Mouse (Mus musculus) stomach, embryonic 16.5 days (tissue): ENCODE results near the gene Tfr2. TPM values are rescaled to one million over a fixed set of nuclear protein-coding genes. Genes with fewer than 3 reads are reported as not detected.

Experiments
- ATAC-seq: fragments of 200-750 bp; cut with Nextera tagmentation; 2 replicates; pipeline ENCODE4 v1.8.0; 2017; ENCODE audit warnings: moderate number of reproducible peaks, moderate TSS enrichment; ENCODE audit not compliant: insufficient read depth, low FRiP score
- H3K27ac ChIP-seq: fragments of 300-500 bp; sonication (generic); 2 replicates; pipeline ENCODE4 v1.5.1; 2014; ENCODE audit warnings: low read length
- H3K27me3 ChIP-seq: fragments of 300-500 bp; sonication (generic); 2 replicates; pipeline ENCODE4 v1.6.1; 2014; ENCODE audit warnings: low read length, control low read depth, mixed read lengths; ENCODE audit not compliant: control insufficient read depth, insufficient read depth
- H3K36me3 ChIP-seq: fragments of 300-500 bp; sonication (generic); 2 replicates; pipeline ENCODE4 v1.6.1; 2014; ENCODE audit warnings: low read length; ENCODE audit not compliant: control insufficient read depth, insufficient read depth
- H3K4me1 ChIP-seq: fragments of 300-500 bp; sonication (generic); 2 replicates; pipeline ENCODE4 v1.6.1; 2014; ENCODE audit warnings: low read length, control low read depth, mixed read lengths; ENCODE audit not compliant: control insufficient read depth, insufficient read depth
- H3K4me2 ChIP-seq: fragments of 300-500 bp; sonication (generic); 2 replicates; pipeline ENCODE4 v1.6.1; 2014; ENCODE audit warnings: low read depth, low read length, mixed read lengths
- H3K4me3 ChIP-seq: fragments of 300-500 bp; sonication (generic); replicated peaks from 2 replicates; pipeline ENCODE4 v1.5.1; 2014; ENCODE audit warnings: mild to moderate bottlenecking, low read length
- H3K9ac ChIP-seq: fragments of 300-500 bp; sonication (generic); 2 replicates; pipeline ENCODE4 v1.6.1; 2014; ENCODE audit warnings: low read length
- H3K9me3 ChIP-seq: fragments of 300-500 bp; sonication (generic); replicated peaks from 2 replicates; pipeline ENCODE4 v1.6.1; 2016; ENCODE audit warnings: low read length, control low read depth; ENCODE audit not compliant: control insufficient read depth
- WGBS: fragments of 180-500 bp; shearing (Covaris S2); extraction: QIAGEN DNeasy Blood & Tissue Kit; methylation state at CpG from one replicate; pipeline ENCODE4 v1.1.7; 2014; 5-methylcytosine and 5-hydroxymethylcytosine counted together
- microRNA-seq: library from miRNA; unstranded; fragments of <30 nt; microRNA quantifications from one replicate; pipeline ENCODE4, GENCODE M21; 2016
- polyA plus RNA-seq: library from polyadenylated mRNA; unstranded; fragments of >200 nt; fragmentation: Nextera tagmentation; extraction: Ambion mirVana; gene quantifications from 2 replicates; pipeline ENCODE4 v1.2.1, GENCODE M21; 2015

Gene Tfr2
- polyA plus RNA-seq, 1 experiment from 2014 or later = 3.4 TPM

- Histone ChIP-seq H3K9ac (peak overlapping the region; percentile 76), H3K4me2 (peak overlapping the region; percentile 92), H3K27me3 (no peaks in the 10 kb centered on the region)
Measured at GRCm38 (mm10) chr5:137631591-137631990, 62.0 kb downstream of the Tfr2 start.

GRCm38 (mm10) chr5:137633397-137634084 lies 63.9 kb downstream of the Tfr2 start:
- Histone ChIP-seq H3K36me3 (peaks cover 11% of the 10 kb centered on the region), H3K4me2 (no peak overlapping the region), H3K4me3 (no peak overlapping the region), H3K9ac (peak overlapping the region; percentile 12), H3K27ac (no peak overlapping the region), H3K9me3 (no peaks in the 10 kb centered on the region), H3K4me1 (peaks cover 38% of the 10 kb centered on the region), H3K27me3 (no peaks in the 10 kb centered on the region)
- WGBS = 74% methylated on average over 12 of the region's 12 CpGs
- ATAC-seq = no peak

More at GRCm38 (mm10) chr5:137631591-137631990, 62.0 kb downstream of the Tfr2 start:
- peaks cover 42% of the 10 kb centered on the region for H3K4me1 ChIP-seq
- no peaks in the 10 kb centered on the region for H3K9me3 ChIP-seq
- H3K27ac ChIP-seq = peak overlapping the region; percentile 92
- no peaks in the 10 kb centered on the region for H3K36me3 ChIP-seq
- peak overlapping the region; percentile 66 for H3K4me3 ChIP-seq
- 46% methylated on average over 4 of the region's 4 CpGs for WGBS
- no peak for ATAC-seq

Small RNAs within 50 kb of the gene (microRNA-seq; reads per million reads assigned to microRNA genes)
- gene Mir6418 = not detected

Other genes starting within 250 kb of the Tfr2 start
- gene Slc12a9, start 236.2 kb upstream of the Tfr2 start, polyA plus RNA-seq = 12.6 and 13.7 TPM in 2 replicates
- gene Ephb4, start 219.7 kb upstream of the Tfr2 start, polyA plus RNA-seq = 31.3 and 31.6 TPM in 2 replicates
- 0.99 TPM in 2 replicates for gene Zan, start 92.8 kb upstream of the Tfr2 start, polyA plus RNA-seq
- gene Pop7, start 67.3 kb upstream of the Tfr2 start, polyA plus RNA-seq = 46.4 and 48.1 TPM in 2 replicates
- gene Gigyf1, start 51.3 kb upstream of the Tfr2 start, polyA plus RNA-seq = 7.7 and 9.0 TPM in 2 replicates
- gene Epo, start 36.6 kb upstream of the Tfr2 start, polyA plus RNA-seq = not detected in 2 replicates
- gene Gnb2, start 36.3 kb upstream of the Tfr2 start, polyA plus RNA-seq = 257 and 284 TPM in 2 replicates
- gene Actl6b, start 16.3 kb upstream of the Tfr2 start, polyA plus RNA-seq = 3.6 TPM in 2 replicates
- gene Mospd3, start 31.2 kb downstream of the Tfr2 start, polyA plus RNA-seq = 23.8 and 24.3 TPM in 2 replicates
- gene Pcolce, start 43.9 kb downstream of the Tfr2 start, polyA plus RNA-seq = 150 and 153 TPM in 2 replicates
- gene Fbxo24, start 59.2 kb downstream of the Tfr2 start, polyA plus RNA-seq = 0.09 and 0.27 TPM in 2 replicates
- 36.4 and 39.4 TPM in 2 replicates for gene Lrch4, start 59.3 kb downstream of the Tfr2 start, polyA plus RNA-seq
- 9.4 and 12.2 TPM in 2 replicates for gene Gm20605, start 59.3 kb downstream of the Tfr2 start, polyA plus RNA-seq
- 6.8 and 9.4 TPM in 2 replicates for gene Sap25, start 71.5 kb downstream of the Tfr2 start, polyA plus RNA-seq
- 0.14 and 0.19 TPM in 2 replicates for gene Irs3, start 75.9 kb downstream of the Tfr2 start, polyA plus RNA-seq
- 16.3 and 19.0 TPM in 2 replicates for gene Agfg2, start 114.9 kb downstream of the Tfr2 start, polyA plus RNA-seq
- 2.7 and 3.1 TPM in 2 replicates for gene Nyap1, start 171.8 kb downstream of the Tfr2 start, polyA plus RNA-seq
- 115 and 119 TPM in 2 replicates for gene Tsc22d4, start 175.9 kb downstream of the Tfr2 start, polyA plus RNA-seq
- 9.4 and 17.0 TPM in 2 replicates for gene Ppp1r35, start 209.0 kb downstream of the Tfr2 start, polyA plus RNA-seq
- 7.4 and 8.2 TPM in 2 replicates for gene Mepce, start 217.8 kb downstream of the Tfr2 start, polyA plus RNA-seq
- 15.4 and 18.0 TPM in 2 replicates for gene Zcwpw1, start 218.0 kb downstream of the Tfr2 start, polyA plus RNA-seq